Mouse (Mus musculus) kidney, adult 2 months (tissue): ENCODE data around the gene Sde2.

Experiments used
- CTCF ChIP-seq: fragments of 200-500 bp; conservative IDR thresholded peaks from 2 replicates; pipeline ENCODE4 v1.5.1; 2011; ENCODE audit warnings: low read depth, mild to moderate bottlenecking, control low read depth, low read length, moderate library complexity, mixed read lengths; ENCODE audit not compliant: insufficient read depth, insufficient read length
- POLR2A ChIP-seq: fragments of 200-500 bp; IDR thresholded peaks from one replicate; pipeline ENCODE4 v1.6.1; 2011; ENCODE audit warnings: low read depth, low read length, control low read depth

DNA sequence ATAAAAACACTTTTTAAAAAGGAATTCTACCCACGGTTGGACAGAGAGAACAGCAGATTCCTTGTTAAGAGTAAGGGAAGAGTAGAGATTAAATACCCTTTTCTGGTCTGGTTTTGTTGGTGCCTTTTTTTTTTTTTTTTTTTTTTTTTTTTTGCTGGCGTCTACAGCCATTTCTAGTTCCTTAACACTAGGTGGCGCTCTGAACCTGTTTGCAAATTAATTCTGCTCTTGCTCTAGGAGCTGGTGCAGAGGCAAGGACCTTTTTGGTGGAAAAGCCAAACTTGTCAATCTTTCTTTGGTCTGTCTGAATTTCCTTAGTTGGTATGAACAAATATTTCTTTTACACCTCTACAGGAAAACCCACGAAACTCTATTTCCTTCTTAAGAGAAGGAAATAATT, 50.2 kb downstream of the Sde2 start:
- TF ChIP-seq POLR2A (no peak), CTCF (peak; percentile 42)
